Mouse (Mus musculus) embryonic facial prominence, embryonic 13.5 days (tissue): ENCODE results near the gene Ell. TPM values are rescaled to one million over a fixed set of nuclear protein-coding genes. Genes with fewer than 3 reads are reported as not detected.

ENCODE experiments used
- ATAC-seq: fragments of 200-750 bp; cut with Nextera tagmentation; 2 replicates; pipeline ENCODE4 v1.8.0; 2017; ENCODE audit warnings: low read depth; ENCODE audit not compliant: insufficient number of reproducible peaks, insufficient read depth, low FRiP score, low TSS enrichment
- H3K27ac ChIP-seq: fragments of 300-500 bp; sonication (generic); 2 replicates; pipeline ENCODE4 v1.5.1; 2015; ENCODE audit warnings: moderate library complexity, mild to moderate bottlenecking, inconsistent platforms
- H3K27me3 ChIP-seq: fragments of 300-500 bp; sonication (generic); 2 replicates; pipeline ENCODE4 v1.6.1; 2015; ENCODE audit warnings: mild to moderate bottlenecking, inconsistent platforms
- H3K36me3 ChIP-seq: fragments of 300-500 bp; sonication (generic); 2 replicates; pipeline ENCODE4 v1.6.1; 2015; ENCODE audit warnings: mild to moderate bottlenecking, inconsistent platforms
- H3K4me1 ChIP-seq: fragments of 300-500 bp; sonication (generic); 2 replicates; pipeline ENCODE4 v1.6.1; 2015; ENCODE audit warnings: inconsistent platforms
- H3K4me2 ChIP-seq: fragments of 300-500 bp; sonication (generic); 2 replicates; pipeline ENCODE4 v1.6.1; 2015; ENCODE audit warnings: moderate library complexity, mild to moderate bottlenecking, inconsistent platforms
- H3K4me3 ChIP-seq: fragments of 300-500 bp; sonication (generic); 2 replicates; pipeline ENCODE4 v1.5.1; 2015; ENCODE audit warnings: mild to moderate bottlenecking, inconsistent platforms
- H3K9ac ChIP-seq: fragments of 300-500 bp; sonication (generic); 2 replicates; pipeline ENCODE4 v1.6.1; 2015; ENCODE audit warnings: mild to moderate bottlenecking, inconsistent platforms
- H3K9me3 ChIP-seq: fragments of 300-500 bp; sonication (generic); 2 replicates; pipeline ENCODE4 v1.6.1; 2016; ENCODE audit warnings: inconsistent platforms
- WGBS: fragments of 180-500 bp; shearing (Covaris S2); methylation state at CpG from one replicate; pipeline ENCODE4 v1.1.7; 2015; ENCODE audit warnings: mixed read lengths; 5-methylcytosine and 5-hydroxymethylcytosine counted together
- polyA plus RNA-seq: library from polyadenylated mRNA; unstranded; fragments of >200 nt; fragmentation: Nextera tagmentation; extraction: Ambion mirVana; gene quantifications from 2 replicates; pipeline ENCODE4 v1.2.1, GENCODE M21; 2015

Gene Ell
- polyA plus RNA-seq = 20.6 and 21.3 TPM in 2 replicates

DNA sequence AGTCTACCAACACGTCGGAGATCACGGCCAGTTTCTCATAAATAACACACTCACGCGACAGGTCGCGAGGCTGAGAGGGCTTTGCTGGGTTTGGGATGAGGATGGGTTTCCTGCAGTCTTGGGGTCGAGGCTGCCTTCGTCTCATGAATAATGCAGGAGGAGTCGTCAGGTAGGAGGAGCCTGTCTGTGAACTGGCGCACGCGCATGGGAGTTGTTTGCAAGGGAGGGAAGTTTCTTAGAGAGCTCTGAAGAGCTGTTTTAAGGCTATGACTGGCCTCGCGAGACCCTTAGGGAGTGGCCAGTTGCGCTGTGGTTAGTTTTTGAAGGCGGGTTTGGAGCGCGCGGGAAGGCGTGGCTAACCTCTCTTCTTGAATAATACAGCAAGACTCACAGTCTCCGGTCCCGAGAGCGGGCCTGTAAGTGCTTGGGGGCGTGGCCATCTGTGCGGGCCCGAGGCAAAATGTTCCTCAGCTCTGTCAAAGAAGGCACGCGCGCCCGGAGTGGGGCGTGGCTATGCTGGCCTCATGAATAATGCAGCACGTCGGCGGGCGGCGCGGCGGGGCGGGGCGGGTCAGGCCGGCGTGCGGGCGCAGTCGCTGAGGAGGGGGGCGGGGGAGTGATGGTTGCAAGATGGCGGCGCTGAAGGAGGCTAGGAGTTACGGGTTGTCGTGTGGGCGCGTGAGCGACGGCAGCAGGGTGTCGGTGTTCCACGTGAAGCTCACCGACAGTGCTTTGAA is at the start of gene Ell:
TSS of gene Ell (plus strand) at position 381 of the 737 bp plus-strand sequence.
- peak; percentile 89 for ATAC-seq
- H3K36me3 ChIP-seq = peaks cover 34% of the 10 kb centered on the region
- H3K4me3 ChIP-seq = peak within 1 kb of the TSS; percentile 81
- H3K9me3 ChIP-seq = no peaks in the 10 kb centered on the region
- H3K4me1 ChIP-seq = peaks cover 35% of the 10 kb centered on the region
- WGBS = under 1% methylated on average over 58 of the region's 58 CpGs
- H3K27ac ChIP-seq = peak within 1 kb of the TSS; percentile 92
- peak within 1 kb of the TSS; percentile 96 for H3K4me2 ChIP-seq
- H3K9ac ChIP-seq = peak within 1 kb of the TSS; percentile 93
- H3K27me3 ChIP-seq = no peaks in the 10 kb centered on the region

- WGBS = under 1% methylated on average over 23 of the region's 41 CpGs
- peak overlapping the region; percentile 44; the same call in 1 of the 2 replicates for H3K27ac ChIP-seq
- no peaks in the 10 kb centered on the region for H3K36me3 ChIP-seq
- no peak for ATAC-seq
- H3K27me3 ChIP-seq = peaks cover 93% of the 10 kb centered on the region
- no peaks in the 10 kb centered on the region for H3K9me3 ChIP-seq
- peak overlapping the region; percentile 74 for H3K4me2 ChIP-seq
- H3K4me1 ChIP-seq = peaks cover 78% of the 10 kb centered on the region
- H3K4me3 ChIP-seq = peak overlapping the region; percentile 37
- H3K9ac ChIP-seq = peak overlapping the region; percentile 62
Measured at GRCm38 (mm10) chr8:70489576-70489975, 49.7 kb upstream of the Ell start.

DNA sequence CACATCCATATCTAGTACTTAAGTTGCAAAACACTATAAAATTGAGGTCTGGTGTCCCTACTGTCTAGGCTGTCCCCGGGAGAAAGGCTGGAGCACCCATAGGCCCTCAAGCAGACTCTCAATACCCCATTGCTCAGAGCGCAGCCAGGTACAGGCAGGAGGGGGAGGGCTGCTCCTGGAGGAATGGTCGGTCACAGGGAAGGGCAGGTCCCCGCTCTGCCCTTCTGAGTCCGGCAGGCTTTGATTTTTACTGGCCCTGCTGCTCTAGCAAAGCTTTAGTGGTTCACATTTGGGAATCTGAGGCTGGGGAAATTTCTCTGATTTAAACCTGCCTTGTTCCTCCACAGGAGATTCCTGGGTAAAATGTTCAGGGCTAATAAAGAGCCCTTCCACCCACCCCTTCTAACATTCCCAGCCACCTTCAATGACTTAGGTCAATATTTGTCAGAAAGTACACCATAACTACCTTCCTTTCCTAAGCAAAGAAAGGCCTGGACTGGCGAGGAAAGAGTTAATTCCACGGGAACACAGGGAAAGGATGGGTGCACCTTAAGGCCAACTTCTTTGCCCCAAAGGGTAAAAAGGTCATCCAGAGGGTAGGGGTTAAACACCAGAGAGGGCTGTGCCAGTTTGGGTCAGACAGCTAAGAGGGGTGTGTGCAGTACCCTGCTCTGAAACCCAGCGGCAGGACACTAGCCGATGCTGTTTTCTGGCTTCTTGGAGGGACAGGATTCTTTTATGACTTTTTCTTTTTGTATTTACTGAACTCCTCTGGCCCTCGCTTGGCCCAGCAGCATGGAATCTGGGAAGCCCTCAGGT is 49.0 kb upstream of the Ell start:
- Histone ChIP-seq H3K36me3 (no peaks in the 10 kb centered on the region), H3K9ac (no peak overlapping the region), H3K4me2 (peak overlapping the region; percentile 82), H3K9me3 (no peaks in the 10 kb centered on the region), H3K4me3 (peak overlapping the region; percentile 37), H3K4me1 (peaks cover 85% of the 10 kb centered on the region), H3K27ac (peak overlapping the region; percentile 89), H3K27me3 (peaks cover 96% of the 10 kb centered on the region)
- ATAC-seq = no peak
- WGBS = 20% methylated on average over 10 of the region's 10 CpGs

DNA sequence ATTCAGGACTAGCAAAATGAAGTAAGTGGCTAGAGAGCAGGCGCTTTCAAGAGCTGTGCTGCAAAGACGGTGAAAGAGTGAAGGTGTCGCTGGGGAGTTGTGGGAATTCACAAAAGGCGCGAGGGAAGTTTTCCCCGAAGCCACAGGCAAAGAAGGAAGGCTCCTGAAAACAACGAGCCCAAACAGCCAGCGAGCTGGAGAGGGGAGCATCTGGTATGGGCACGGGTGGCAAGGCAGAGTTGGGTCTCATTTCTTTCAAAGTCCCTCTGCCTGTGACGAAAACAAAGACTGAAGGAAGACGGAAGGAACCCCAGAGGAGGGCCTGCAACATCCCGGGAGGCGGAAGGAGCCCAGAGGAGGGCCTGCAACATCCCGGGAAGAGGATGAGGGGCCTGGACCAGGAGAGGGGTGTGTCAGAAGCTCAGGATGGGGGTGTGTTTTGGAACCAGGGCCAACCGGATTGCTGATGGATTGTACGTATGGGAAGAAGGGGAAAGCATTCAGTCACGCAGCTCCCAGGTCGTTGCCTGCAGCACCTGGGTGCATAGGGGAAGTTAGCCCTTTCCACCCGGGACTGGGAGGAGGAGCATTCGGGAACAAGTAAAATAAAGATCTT is 48.3 kb upstream of the Ell start:
- Histone ChIP-seq H3K27ac (peak overlapping the region; percentile 89), H3K4me3 (peak overlapping the region; percentile 66), H3K9me3 (no peaks in the 10 kb centered on the region), H3K4me2 (peak overlapping the region; percentile 82), H3K4me1 (peaks cover 92% of the 10 kb centered on the region), H3K36me3 (no peaks in the 10 kb centered on the region), H3K9ac (peak overlapping the region; percentile 58), H3K27me3 (peaks cover 96% of the 10 kb centered on the region)
- ATAC-seq = no peak
- 3% methylated on average over 20 of the region's 20 CpGs for WGBS

DNA sequence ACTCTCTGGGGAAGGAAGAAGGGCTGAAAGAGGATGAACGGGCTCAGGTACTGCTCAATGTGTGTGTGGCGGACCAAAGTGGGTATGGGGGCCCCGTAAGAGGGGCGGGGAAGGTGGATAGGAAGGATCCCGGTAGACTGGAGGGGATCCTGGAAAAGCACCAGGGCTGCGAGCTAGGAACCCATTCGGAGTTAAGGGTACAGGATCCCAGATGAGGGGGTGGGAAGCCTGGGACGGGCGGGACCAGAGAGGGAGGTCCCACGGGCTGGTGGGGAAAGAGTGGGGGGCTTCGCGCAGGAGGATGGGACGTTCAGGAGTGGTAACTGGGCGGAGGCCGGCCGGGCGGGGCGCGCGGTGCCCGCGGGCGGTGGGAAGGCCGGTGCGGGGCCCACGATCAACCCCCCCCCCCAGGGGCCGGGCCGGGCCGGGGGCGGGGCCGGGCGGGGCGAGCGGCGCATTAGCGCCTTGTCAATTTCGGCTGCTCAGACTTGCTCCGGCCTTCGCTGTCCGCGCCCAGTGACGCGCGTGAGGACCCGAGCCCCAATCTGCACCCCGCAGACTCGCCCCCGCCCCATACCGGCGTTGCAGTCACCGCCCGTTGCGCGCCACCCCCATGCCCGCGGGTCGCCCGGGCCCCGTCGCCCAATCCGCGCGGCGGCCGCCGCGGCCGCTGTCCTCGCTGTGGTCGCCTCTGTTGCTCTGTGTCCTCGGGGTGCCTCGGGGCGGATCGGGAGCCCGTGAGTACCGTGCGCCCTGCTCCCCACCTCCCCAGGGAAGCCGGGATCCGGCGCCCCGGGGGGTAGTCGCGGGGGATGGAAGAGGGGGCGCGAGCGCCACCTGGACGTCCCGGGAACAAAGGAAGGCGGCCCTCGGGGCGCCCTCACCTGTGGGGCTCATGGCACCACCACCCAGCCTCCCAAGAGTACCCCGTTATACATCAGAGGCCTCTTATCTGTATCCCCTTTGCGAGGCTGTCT is 46.3 kb upstream of the Ell start, which contains the start of gene Crlf1:
TSS of gene Crlf1 (plus strand) at position 495 of the 977 bp plus-strand sequence.
- H3K9ac ChIP-seq = peak within 1 kb of the TSS; percentile 87
- H3K4me2 ChIP-seq = peak within 1 kb of the TSS; percentile 82
- H3K27me3 ChIP-seq = peaks cover 93% of the 10 kb centered on the region
- peaks cover 77% of the 10 kb centered on the region for H3K4me1 ChIP-seq
- under 1% methylated on average over 79 of the region's 93 CpGs for WGBS
- no peak; the same call in 1 of the 2 replicates for ATAC-seq
- peaks cover 6% of the 10 kb centered on the region; the same call in 1 of the 2 replicates for H3K36me3 ChIP-seq
- H3K4me3 ChIP-seq = peak within 1 kb of the TSS; percentile 66
- H3K27ac ChIP-seq = peak within 1 kb of the TSS; percentile 89
- H3K9me3 ChIP-seq = no peaks in the 10 kb centered on the region

DNA sequence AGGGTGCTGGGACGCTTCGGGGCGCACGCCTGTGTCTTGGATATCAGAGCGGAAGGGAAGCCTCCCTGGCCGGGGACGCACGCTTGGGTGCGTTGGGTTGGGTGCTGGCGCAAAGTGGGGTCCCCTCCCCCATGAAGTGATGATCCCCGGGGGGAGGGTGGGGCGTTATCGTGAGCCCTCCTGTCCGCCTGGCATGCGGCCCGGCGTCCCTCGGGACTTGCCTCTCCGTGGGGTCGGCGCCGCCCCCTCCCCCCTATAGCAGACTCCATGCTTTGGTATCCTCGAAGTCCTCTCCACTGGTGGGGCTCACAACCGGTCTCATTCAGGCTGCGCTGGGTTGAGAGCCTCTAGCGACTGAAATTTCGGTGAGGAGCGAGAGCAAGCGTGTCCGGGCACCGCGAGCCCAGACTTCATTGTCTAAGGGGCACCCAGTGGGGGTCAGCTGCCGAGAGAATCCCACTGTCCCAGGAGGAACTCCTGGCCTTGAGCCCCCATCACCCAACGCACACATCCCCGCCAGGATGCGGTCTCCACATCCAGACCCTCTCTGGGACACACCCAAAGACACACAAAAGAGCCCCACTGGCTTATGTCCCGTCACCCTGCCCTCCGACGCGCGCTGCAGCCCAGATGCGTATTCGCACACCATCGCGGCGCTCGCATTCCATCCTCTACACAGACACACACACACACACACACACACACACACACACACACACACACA is 45.4 kb upstream of the Ell start:
- Histone ChIP-seq H3K36me3 (peaks cover 6% of the 10 kb centered on the region; the same call in 1 of the 2 replicates), H3K4me3 (peak overlapping the region; percentile 66), H3K4me2 (peak overlapping the region; percentile 82), H3K9ac (peak overlapping the region; percentile 87), H3K27me3 (peaks cover 92% of the 10 kb centered on the region), H3K27ac (peak overlapping the region; percentile 89), H3K4me1 (peaks cover 71% of the 10 kb centered on the region), H3K9me3 (no peaks in the 10 kb centered on the region)
- under 1% methylated on average over 46 of the region's 47 CpGs for WGBS
- no peak for ATAC-seq

DNA sequence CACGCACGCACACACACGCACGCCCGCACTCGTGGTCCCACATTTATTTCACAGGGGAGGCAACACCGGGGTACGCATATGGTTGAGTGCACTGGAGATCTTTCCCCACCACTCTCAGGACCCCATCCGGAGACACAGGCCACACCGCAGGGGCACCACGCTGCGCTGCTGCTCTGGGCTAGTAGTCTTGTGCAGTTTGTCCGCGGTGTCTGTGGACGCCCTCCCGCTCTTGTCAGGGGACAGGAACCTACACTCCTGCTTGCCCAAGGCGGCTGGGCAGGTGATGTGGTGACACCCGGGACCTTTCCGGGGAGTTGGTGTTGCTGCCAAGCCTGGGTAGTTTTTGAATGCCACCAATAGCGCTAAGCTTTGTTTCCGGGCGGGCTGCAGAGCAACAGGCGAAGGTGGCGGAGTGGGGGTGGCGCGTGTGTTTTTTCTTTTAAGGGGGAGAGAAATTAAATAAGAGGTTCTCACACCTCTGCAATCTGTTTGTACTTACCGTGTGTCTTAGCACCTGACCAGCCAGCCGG is 44.8 kb upstream of the Ell start:
- peak overlapping the region; percentile 87 for H3K9ac ChIP-seq
- peak overlapping the region; percentile 66 for H3K4me3 ChIP-seq
- peaks cover 71% of the 10 kb centered on the region for H3K4me1 ChIP-seq
- H3K36me3 ChIP-seq = peaks cover 9% of the 10 kb centered on the region; the same call in 1 of the 2 replicates
- WGBS = 2% methylated on average over 28 of the region's 28 CpGs
- H3K9me3 ChIP-seq = no peaks in the 10 kb centered on the region
- no peak for ATAC-seq
- H3K4me2 ChIP-seq = peak overlapping the region; percentile 82
- H3K27me3 ChIP-seq = peaks cover 85% of the 10 kb centered on the region
- H3K27ac ChIP-seq = peak overlapping the region; percentile 89

DNA sequence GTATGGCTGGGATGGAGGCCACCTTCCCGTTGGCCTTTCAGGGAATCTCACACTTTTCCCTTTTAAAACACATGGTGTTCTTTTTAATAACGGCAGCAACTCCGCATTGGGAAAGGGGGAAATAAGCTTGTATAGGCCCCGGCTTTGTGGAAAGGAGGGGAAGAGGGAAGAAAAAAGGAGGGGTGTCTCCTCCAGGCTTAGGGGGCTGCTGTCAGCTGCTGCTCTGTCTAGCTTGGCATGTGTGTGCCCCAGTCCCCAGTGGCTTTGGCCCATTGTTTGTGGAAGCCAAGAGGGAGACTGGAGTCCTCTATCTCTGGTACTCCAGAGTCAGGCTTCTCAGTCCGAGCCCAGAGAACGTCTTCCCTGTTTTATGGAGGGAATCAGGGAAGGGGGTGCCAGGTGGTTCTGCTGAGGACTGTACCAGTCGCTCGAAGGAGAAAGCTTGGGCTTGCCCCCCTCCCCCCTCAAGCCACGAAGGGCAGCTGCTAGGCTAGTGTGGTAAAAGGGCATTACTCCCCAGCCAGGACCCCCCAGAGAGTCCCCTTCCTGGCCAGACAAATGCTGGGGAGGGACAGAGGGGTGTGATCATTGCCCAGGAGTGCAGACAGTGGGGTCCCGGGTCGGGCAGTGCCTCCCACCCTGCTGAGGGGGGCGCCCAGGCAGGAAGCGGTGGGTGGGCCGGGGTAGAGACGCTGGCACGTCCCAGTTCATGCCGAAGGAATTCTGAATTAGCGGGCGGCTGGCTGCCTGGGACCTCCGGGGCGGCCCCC is 44.1 kb upstream of the Ell start:
- Histone ChIP-seq H3K27me3 (peaks cover 79% of the 10 kb centered on the region), H3K9ac (peak overlapping the region; percentile 87)

GRCm38 (mm10) chr8:70495771-70496062 is 43.5 kb upstream of the Ell start:
- WGBS = 10% methylated on average over 12 of the region's 12 CpGs
- peaks cover 79% of the 10 kb centered on the region for H3K27me3 ChIP-seq
- no peaks in the 10 kb centered on the region for H3K9me3 ChIP-seq
- H3K4me3 ChIP-seq = peak overlapping the region; percentile 66
- H3K4me2 ChIP-seq = peak overlapping the region; percentile 82
- peak overlapping the region; percentile 87 for H3K9ac ChIP-seq
- H3K27ac ChIP-seq = peak overlapping the region; percentile 89
- H3K4me1 ChIP-seq = peaks cover 71% of the 10 kb centered on the region
- ATAC-seq = no peak
- peaks cover 15% of the 10 kb centered on the region; the same call in 1 of the 2 replicates for H3K36me3 ChIP-seq

More for the DNA sequence above, 44.1 kb upstream of the Ell start:
- H3K9me3 ChIP-seq = no peaks in the 10 kb centered on the region
- H3K27ac ChIP-seq = peak overlapping the region; percentile 89
- peaks cover 71% of the 10 kb centered on the region for H3K4me1 ChIP-seq
- H3K4me3 ChIP-seq = peak overlapping the region; percentile 66
- 3% methylated on average over 21 of the region's 21 CpGs for WGBS
- peaks cover 10% of the 10 kb centered on the region; the same call in 1 of the 2 replicates for H3K36me3 ChIP-seq
- ATAC-seq = no peak
- H3K4me2 ChIP-seq = peak overlapping the region; percentile 82
